In the genomic region with DNA sequence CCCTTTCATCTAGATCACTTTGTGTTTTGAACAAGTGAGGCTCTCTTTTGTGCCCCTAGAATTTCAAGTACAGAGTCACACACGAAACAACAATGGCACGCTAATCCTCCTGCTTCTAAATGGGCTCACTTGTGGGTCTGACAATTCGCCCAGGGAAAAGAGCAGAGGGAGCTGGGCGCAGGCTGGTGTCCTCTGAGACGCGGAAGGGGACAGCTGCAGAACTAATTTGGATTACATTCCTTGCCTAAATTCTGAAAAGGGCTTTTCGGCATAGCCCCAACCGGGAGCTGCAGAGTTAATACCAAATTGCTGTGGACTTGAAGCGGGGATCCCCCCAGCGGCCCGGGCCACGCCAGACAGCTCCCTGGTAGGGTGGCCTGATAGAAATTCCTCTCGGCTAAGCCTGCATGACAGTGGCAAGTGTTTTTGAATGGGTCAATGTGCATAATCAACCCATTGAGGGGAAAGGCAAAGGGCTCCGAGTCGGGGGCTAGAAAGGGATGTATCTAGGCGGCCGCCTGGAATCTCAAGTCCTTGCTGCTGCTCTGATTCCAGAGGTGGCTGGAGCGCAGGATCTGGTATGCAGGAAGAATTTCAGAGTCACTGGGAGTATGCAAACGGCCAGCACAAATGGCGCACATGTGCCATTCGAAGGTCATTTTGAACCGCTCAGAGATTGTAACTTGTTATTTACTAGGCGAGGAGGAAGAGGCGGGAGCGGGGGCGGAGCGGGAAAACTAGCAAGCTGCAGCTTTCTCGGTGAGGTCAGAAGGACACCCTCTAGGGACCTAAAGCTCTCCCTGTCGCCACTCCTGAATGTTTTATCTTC, we compare ENCODE assay signal across 8 mouse cellular contexts. TPM values are rescaled to one million over a fixed set of nuclear protein-coding genes. Genes with fewer than 3 reads are reported as not detected.
A peak's percentile ranks its signal among the peaks of the same experiment; 100 is the strongest.
DNase-seq lines count a peak whose midpoint lies in the region; ATAC-seq and TF ChIP-seq lines count a peak whose summit lies in the region.

No protein-coding gene starts in this region.

- H3K9me3 ChIP-seq in embryonic facial prominence, embryonic 11.5 days (replicated peaks; ENCODE audit: control insufficient read depth, low read length): no peaks in the 10 kb centered on the region
- H3K9me3 ChIP-seq in liver, postnatal 0 days (ENCODE audit: low read length): no peaks in the 10 kb centered on the region

- H3K4me1 ChIP-seq in embryonic facial prominence, embryonic 11.5 days (ENCODE audit: control insufficient read depth, insufficient read depth, low read length): no peaks in the 10 kb centered on the region
- H3K4me1 ChIP-seq in liver, postnatal 0 days (ENCODE audit: insufficient read depth): peaks cover 24% of the 10 kb centered on the region; the same call in 1 of the 2 replicates

- no peaks in the 10 kb centered on the region for H3K36me3 ChIP-seq in embryonic facial prominence, embryonic 11.5 days (replicated peaks; ENCODE audit: control insufficient read depth, insufficient read depth, low read depth, low read length)
- H3K36me3 ChIP-seq in liver, postnatal 0 days (replicated peaks; ENCODE audit: insufficient read depth, low read length): no peaks in the 10 kb centered on the region

- H3K4me3 ChIP-seq in embryonic facial prominence, embryonic 11.5 days (ENCODE audit: low read depth, low read length): peak overlapping the region; percentile 58
- peak overlapping the region; percentile 47 for H3K4me3 ChIP-seq in liver, postnatal 0 days (ENCODE audit: low read depth, low read length)

- intact Hi-C loops in heart, postnatal 10 days (cut with DNase I): loop anchor here (5.0 to 10.0 kb wide), 3 partner anchors 133 to 601 kb away; no protein-coding TSS in a partner anchor

- peak overlapping the region; percentile 99 for H3K4me2 ChIP-seq in embryonic facial prominence, embryonic 11.5 days (ENCODE audit: low read depth, low read length)
- H3K4me2 ChIP-seq in liver, postnatal 0 days (ENCODE audit: low read depth, low read length): peak overlapping the region; percentile 79

- DNase-seq in ovary, postnatal 14 days (ENCODE audit: low spot score): peak; percentile 1
- DNase-seq in ovary, postnatal 10 days (ENCODE audit: low spot score): no peak
- peak; percentile 50 for DNase-seq in embryonic facial prominence, embryonic 11.5 days (ENCODE audit: low spot score)
- peak; percentile 72 to 81 for DNase-seq in heart, postnatal 10 days
- DNase-seq in kidney, postnatal 25 days: peak; percentile 83 to 92
- DNase-seq in liver, postnatal 0 days: peak; percentile 16
- peak; percentile 66 for DNase-seq in retina, postnatal 1 day
- DNase-seq in thymus, postnatal 4 days: no peak

- no peak overlapping the region for H3K27ac ChIP-seq in embryonic facial prominence, embryonic 11.5 days (replicated peaks; ENCODE audit: low read depth, low read length)
- H3K27ac ChIP-seq in liver, postnatal 0 days (ENCODE audit: low read depth): no peak overlapping the region

- ATAC-seq in embryonic facial prominence, embryonic 11.5 days (replicated peaks; ENCODE audit: insufficient number of reproducible peaks, low FRiP score, low TSS enrichment, low read depth): 0 out of 2 replicates have a peak, but pooled peaks have one; percentile 22
- no peak for ATAC-seq in liver, postnatal 0 days

- H3K9ac ChIP-seq in embryonic facial prominence, embryonic 11.5 days (replicated peaks; ENCODE audit: low read length): peak overlapping the region; percentile 32; the same call in 1 of the 2 replicates
- no peak overlapping the region for H3K9ac ChIP-seq in liver, postnatal 0 days (replicated peaks)

- no peak for TF ChIP-seq EP300 in liver, postnatal 0 days (IDR thresholded peaks at IDR 0.05; ENCODE audit: low read depth)

- TF ChIP-seq CTCF in liver, postnatal 0 days (IDR thresholded peaks at IDR 0.05; ENCODE audit: low read depth): no peak

- under 1% methylated on average over 28 of the region's 29 CpGs for WGBS in embryonic facial prominence, embryonic 11.5 days
- WGBS in liver, postnatal 0 days (ENCODE audit: insufficient replicate concordance): 1% methylated on average over 29 of the region's 29 CpGs

- peaks cover 10% of the 10 kb centered on the region for H3K27me3 ChIP-seq in embryonic facial prominence, embryonic 11.5 days (ENCODE audit: control insufficient read depth, insufficient read depth, low read length)
- H3K27me3 ChIP-seq in liver, postnatal 0 days (ENCODE audit: insufficient read depth, low read length): peaks cover 55% of the 10 kb centered on the region

RNA-seq across cellular contexts. Expression of gene Erbb4, which starts 2.2 kb away (rescaled TPM):
- polyA plus RNA-seq in embryonic facial prominence, embryonic 11.5 days (2014; fragmentation: Nextera tagmentation; extraction: Ambion mirVana): 0.91 and 1.3 TPM in 2 replicates
- 10 to 100 TPM; 18.6 to 22.4 TPM for total RNA-seq in heart, postnatal 10 days (2021)
- 0.04 and 0.06 TPM in 2 replicates for polyA plus RNA-seq in liver, postnatal 0 days (2015; fragmentation: Nextera tagmentation; extraction: Ambion mirVana)

Comparison
In these comparisons a context has a peak if more than half of its experiments do, and no peak if none do; other contexts are left out.
1. DNase-seq: peak in ovary, postnatal 14 days (single experiment), embryonic facial prominence, embryonic 11.5 days (single experiment), heart, postnatal 10 days (2 of 2), kidney, postnatal 25 days (2 of 2), liver, postnatal 0 days (single experiment) and retina, postnatal 1 day (single experiment); none in ovary, postnatal 10 days (single experiment) and thymus, postnatal 4 days (single experiment).